ENCODE assay signal across 14 mouse cellular contexts in the genomic region with DNA sequence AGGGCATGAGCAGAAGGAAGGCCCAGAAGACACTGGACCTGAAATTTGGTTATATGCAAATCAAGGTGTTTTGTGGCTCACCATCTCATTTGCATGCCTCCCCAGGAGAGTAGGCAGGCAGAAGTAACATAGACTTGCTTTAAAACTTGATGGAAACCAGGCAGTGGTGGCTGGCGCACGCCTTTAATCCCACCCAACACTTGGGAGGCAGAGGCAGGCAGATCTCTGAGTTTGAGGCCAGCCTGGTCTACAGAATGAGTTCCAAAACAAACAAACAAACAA. TPM values are rescaled to one million over a fixed set of nuclear protein-coding genes. Genes with fewer than 3 reads are reported as not detected.
"Had no signal": no experiment of that assay in that cellular context is flagged by ENCODE, and none has a peak within 500 bp of the region (broad histone marks: within the 10 kb centered on the region; RNA-seq: fewer than 3 reads in every experiment).

No protein-coding gene starts in this region.

- H3K9me3 ChIP-seq: limb, embryonic 10.5 days; liver, embryonic 12.5 days; midbrain, embryonic 13.5 days; neural tube, embryonic 15.5 days had no signal

- H3K4me2 ChIP-seq: liver, embryonic 12.5 days; lung, embryonic 14.5 days; midbrain, embryonic 13.5 days; neural tube, embryonic 15.5 days had no signal

- H3K4me3 ChIP-seq: layer of hippocampus, adult 2 months; limb, embryonic 10.5 days; liver, embryonic 12.5 days; midbrain, embryonic 13.5 days; neural tube, embryonic 15.5 days had no signal

- H3K36me3 ChIP-seq: limb, embryonic 10.5 days; liver, embryonic 12.5 days; midbrain, embryonic 13.5 days; neural tube, embryonic 15.5 days had no signal

- ATAC-seq: liver, embryonic 12.5 days; midbrain, embryonic 13.5 days had no signal

- DNase-seq: kidney, adult 2 months; kidney, postnatal 36 days; lung, embryonic 14.5 days; lung, postnatal 14 days; right cerebral cortex, adult 18-20 months; right cerebral cortex, postnatal 25 days; thymus, postnatal 4 days had no signal

- H3K27me3 ChIP-seq: midbrain, embryonic 13.5 days; neural tube, embryonic 15.5 days had no signal

- H3K9ac ChIP-seq: liver, embryonic 12.5 days; lung, embryonic 14.5 days; midbrain, embryonic 13.5 days; neural tube, embryonic 15.5 days had no signal

- H3K27ac ChIP-seq: layer of hippocampus, adult 2 months; limb, embryonic 10.5 days; liver, embryonic 12.5 days; midbrain, embryonic 13.5 days; neural tube, embryonic 15.5 days; stomach, postnatal 0 days had no signal

- H3K4me1 ChIP-seq: liver, embryonic 12.5 days; midbrain, embryonic 13.5 days; neural tube, embryonic 15.5 days had no signal

RNA-seq across cellular contexts. Expression of gene Pdgfb, which starts 23.3 kb away (rescaled TPM):
- total RNA-seq: megakaryocyte progenitor cell, adult 5-6 weeks had no signal
